Mouse (Mus musculus): Measurements from ENCODE around the gene Spcs1. TPM values are rescaled to one million over a fixed set of nuclear protein-coding genes. Genes with fewer than 3 reads are reported as not detected.

Gene Spcs1
- total RNA-seq (2021): 100 to 1,000 TPM; 176 to 187 TPM

DNA sequence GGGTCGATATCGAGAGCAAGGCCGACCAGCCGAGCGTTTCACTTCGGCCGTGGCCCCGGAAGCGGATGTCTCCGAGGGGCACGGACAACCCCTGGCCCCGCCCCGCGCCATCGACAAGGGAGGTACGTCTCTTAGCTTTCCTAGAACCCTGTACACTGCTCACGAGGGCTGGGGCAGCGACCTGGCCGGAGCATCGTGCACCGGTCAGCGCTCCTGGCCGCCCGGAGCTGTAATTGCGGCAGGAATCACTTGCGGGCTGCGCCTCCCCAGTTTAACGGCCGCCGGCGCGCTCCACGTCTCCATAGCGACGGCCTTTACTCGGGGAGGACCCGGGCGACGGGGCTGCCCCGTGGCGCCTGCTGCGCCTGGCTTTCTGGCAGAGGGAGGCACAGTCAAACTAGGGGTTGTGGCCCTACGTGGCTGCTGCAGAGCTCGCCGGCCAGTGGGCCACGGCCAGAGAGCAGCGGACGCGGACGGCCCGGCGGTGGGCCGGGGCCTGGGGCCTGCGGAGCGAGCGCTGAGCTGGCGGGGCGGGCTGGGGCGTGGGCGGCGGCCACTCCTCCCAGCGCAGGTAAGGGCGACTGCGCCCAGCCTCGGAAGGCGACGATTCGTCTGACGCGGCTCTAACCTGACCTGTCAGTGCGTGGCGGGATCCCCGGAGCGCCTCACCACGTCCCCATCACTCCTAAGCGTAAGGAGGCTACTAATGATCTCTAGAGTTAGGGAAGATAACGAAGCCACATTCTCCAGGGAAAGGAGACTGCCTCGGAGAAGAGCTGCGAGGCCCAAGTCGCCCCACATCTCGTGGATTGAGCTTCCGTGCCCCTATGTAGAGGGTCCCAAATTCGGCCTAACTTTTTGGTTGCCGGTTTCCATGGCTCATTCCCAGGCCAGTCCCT, at the start of gene Spcs1, which contains the start of gene Glt8d1:
Gene Spcs1 (minus strand): TSS at position 366 of the 899 bp plus-strand sequence.
Gene Glt8d1 (plus strand): TSS at position 94 of the 899 bp plus-strand sequence.
- intact Hi-C loops (cut with DNase I): no loop called here
- peak; percentile 74 to 92 for DNase-seq (ENCODE audit: extremely low spot score in 1 of 2, low spot score in 2 of 2)

DNA sequence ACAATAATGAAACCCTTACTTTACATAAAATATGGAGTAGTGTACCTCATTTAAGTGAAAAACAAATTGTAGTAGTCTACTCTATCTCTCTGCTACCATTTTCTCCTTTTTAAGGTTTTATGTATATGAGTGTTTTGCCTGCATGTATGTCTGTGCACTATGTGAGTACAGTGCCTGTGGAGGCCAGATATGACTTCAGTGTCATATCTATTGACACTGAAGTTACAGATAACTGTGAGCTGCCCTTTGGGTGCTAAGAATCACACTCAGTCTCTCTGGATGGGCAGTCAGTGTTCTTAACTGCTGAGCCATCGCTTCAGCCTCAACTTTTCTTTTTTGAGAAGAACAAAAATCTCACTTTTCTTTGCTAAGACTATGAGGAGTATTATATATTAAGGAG, 44.3 kb upstream of the Spcs1 start:
- DNase-seq (ENCODE audit: extremely low spot score in 1 of 2, low spot score in 2 of 2): no peak
- intact Hi-C loops (cut with DNase I): loop anchor here (10.0 kb wide), 1 partner anchor 139 kb away; no protein-coding TSS in a partner anchor

DNA sequence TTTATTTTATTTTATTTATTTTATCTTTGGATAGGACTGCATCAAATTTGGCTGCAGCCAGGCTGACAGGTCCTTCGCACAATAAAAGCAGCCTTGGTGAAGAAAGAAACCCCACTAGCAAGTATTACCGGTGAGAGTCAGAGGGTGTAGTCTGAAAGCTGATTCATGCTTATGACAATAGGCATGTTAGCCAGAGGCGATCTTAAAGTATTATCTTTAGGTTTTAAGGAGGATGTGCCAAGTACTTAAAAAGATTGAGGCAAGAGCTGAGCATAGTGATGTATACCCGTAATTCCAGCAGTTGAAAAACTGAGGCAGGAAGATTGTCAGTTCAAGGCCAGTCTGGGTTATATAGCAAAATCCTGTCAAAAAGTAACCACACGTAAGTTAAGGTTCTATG, 43.8 kb upstream of the Spcs1 start:
- intact Hi-C loops (cut with DNase I): loop anchor here (10.0 kb wide), 1 partner anchor 140 kb away; no protein-coding TSS in a partner anchor

GRCm38 (mm10) chr14:31025785-31026184, 24.3 kb upstream of the Spcs1 start:
- no peak for DNase-seq (ENCODE audit: extremely low spot score in 1 of 2, low spot score in 2 of 2)
- intact Hi-C loops (cut with DNase I): loop anchor here (5.0 kb wide), 1 partner anchor 37 kb away; no protein-coding TSS in a partner anchor

More for the DNA sequence above, 43.8 kb upstream of the Spcs1 start:
- no peak for DNase-seq (ENCODE audit: extremely low spot score in 1 of 2, low spot score in 2 of 2)

- intact Hi-C loops (cut with DNase I): no loop called here
- no peak for DNase-seq (ENCODE audit: extremely low spot score in 1 of 2, low spot score in 2 of 2)
Measured at GRCm38 (mm10) chr14:31022579-31022978, 21.1 kb upstream of the Spcs1 start.

- intact Hi-C loops (cut with DNase I): loop anchor here (10.0 kb wide), 1 partner anchor 165 kb away; no protein-coding TSS in a partner anchor
- peak in 1 of 2 experiments; percentile 89 for DNase-seq (ENCODE audit: extremely low spot score in 1 of 2, low spot score in 2 of 2)
Measured at GRCm38 (mm10) chr14:31019331-31020205, 18.1 kb upstream of the Spcs1 start.

GRCm38 (mm10) chr14:31018860-31019291, 17.4 kb upstream of the Spcs1 start, which contains the start of the genes Pbrm1 and Gnl3:
Gene Pbrm1, plus strand, starts transcription at chr14:31019138.
Gene Gnl3, minus strand, starts transcription at chr14:31019152.
- DNase-seq (ENCODE audit: extremely low spot score in 1 of 2, low spot score in 2 of 2): peak; percentile 97 to 98
- intact Hi-C loops (cut with DNase I): loop anchor here (10.0 kb wide), 1 partner anchor 166 kb away; no protein-coding TSS in a partner anchor

DNA sequence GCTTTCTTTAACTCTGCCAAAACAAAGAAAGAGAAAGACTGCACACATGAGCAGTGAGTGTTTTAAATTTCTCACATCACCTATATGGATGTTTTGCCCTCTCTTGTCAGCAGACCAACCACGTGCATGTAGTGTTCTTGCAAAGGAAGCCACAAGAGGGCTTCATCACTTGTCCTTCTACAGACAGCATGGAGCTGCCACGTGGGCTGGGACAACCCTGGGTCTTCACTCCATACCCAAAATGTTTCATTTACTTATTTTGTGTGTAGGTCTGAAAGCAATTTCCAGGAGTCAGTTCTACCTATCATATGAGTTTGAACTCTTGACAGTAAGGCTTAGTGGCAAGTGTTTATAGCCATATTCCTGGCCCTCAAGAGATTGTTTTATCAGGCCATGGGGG, 16.4 kb upstream of the Spcs1 start:
- DNase-seq (ENCODE audit: extremely low spot score in 1 of 2, low spot score in 2 of 2): no peak
- intact Hi-C loops (cut with DNase I): loop anchor here (10.0 kb wide), 1 partner anchor 167 kb away; no protein-coding TSS in a partner anchor

- DNase-seq (ENCODE audit: extremely low spot score in 1 of 2, low spot score in 2 of 2): no peak
Measured at GRCm38 (mm10) chr14:31016063-31016462, 14.6 kb upstream of the Spcs1 start.

DNA sequence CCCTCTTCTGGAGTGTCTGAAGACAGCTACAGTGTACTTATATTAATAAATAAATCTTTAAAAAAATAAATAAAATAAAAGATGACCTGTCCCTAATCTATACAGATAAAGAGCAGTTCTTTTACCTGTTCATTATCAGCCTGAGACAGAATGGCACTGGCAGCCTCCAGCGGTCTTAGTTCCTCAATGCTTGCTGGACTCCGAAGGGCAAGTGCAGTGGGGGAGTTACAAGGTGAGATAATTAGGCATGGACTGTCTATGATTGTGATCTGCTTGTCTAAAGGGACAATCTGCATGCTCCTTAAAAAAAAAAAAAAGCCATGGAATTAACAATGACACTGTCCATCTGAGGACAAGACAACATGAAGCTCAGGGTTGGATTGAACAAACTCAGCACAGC, 12.5 kb upstream of the Spcs1 start:
- intact Hi-C loops (cut with DNase I): loop anchor here (10.0 kb wide), 1 partner anchor 171 kb away; no protein-coding TSS in a partner anchor
- no peak for DNase-seq (ENCODE audit: extremely low spot score in 1 of 2, low spot score in 2 of 2)

More at GRCm38 (mm10) chr14:31016063-31016462, 14.6 kb upstream of the Spcs1 start:
- intact Hi-C loops (cut with DNase I): loop anchor here (10.0 kb wide), 1 partner anchor 169 kb away; no protein-coding TSS in a partner anchor

DNA sequence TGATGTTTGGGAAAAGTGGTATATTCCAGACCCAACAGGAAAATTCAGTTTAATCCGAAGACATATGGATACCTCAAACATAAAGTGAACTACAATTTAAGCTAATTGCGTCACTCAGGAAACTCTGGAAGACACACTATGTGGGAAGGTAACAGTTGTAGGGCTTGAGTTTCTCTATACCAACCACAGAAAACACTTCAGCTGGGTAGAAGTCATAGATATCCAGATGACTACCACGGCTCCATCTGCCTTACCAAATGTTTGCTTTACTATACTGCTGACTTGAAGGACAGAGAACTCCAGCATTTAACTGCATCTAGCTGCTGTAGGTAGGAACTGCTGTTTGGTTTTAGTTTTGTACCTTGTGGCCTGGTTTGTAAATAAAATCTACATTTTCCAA, 10.1 kb upstream of the Spcs1 start:
- no peak for DNase-seq (ENCODE audit: extremely low spot score in 1 of 2, low spot score in 2 of 2)
- intact Hi-C loops (cut with DNase I): loop anchor here (10.0 kb wide), 1 partner anchor 173 kb away; no protein-coding TSS in a partner anchor

GRCm38 (mm10) chr14:31006779-31007178, 5.3 kb upstream of the Spcs1 start:
- no peak for DNase-seq (ENCODE audit: extremely low spot score in 1 of 2, low spot score in 2 of 2)
- intact Hi-C loops (cut with DNase I): no loop called here

- intact Hi-C loops (cut with DNase I): no loop called here
- DNase-seq (ENCODE audit: extremely low spot score in 1 of 2, low spot score in 2 of 2): no peak
Measured at GRCm38 (mm10) chr14:31004527-31004926, 3.1 kb upstream of the Spcs1 start.

DNA sequence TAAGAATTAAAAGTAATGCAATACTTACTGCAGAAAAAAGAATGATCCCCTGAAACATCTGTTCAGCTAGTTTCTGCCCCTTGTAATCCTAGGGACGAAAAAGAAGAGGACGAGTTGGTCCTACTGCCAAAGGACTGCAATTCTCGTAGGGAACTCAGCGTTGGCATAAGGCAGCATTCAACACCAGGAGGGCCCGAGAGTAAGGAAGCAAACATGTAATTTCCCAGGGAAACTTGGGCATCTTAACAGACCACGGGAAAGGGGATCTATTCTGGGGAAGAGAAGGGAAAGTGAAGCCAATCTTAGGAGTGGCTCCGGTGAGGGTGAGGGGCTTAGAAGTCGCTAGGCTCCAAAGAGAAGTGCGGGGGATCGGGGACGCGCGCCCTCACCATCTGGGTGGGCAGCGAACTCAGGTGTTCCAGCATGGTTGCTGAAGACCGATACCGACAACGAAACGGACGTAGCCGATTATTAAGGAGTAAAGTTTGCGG, 611 bp downstream of the Spcs1 start:
- intact Hi-C loops (cut with DNase I): no loop called here
- DNase-seq (ENCODE audit: extremely low spot score in 1 of 2, low spot score in 2 of 2): no peak

GRCm38 (mm10) chr14:31000356-31000755, 1.1 kb downstream of the Spcs1 start:
- intact Hi-C loops (cut with DNase I): no loop called here
- DNase-seq (ENCODE audit: extremely low spot score in 1 of 2, low spot score in 2 of 2): no peak

DNA sequence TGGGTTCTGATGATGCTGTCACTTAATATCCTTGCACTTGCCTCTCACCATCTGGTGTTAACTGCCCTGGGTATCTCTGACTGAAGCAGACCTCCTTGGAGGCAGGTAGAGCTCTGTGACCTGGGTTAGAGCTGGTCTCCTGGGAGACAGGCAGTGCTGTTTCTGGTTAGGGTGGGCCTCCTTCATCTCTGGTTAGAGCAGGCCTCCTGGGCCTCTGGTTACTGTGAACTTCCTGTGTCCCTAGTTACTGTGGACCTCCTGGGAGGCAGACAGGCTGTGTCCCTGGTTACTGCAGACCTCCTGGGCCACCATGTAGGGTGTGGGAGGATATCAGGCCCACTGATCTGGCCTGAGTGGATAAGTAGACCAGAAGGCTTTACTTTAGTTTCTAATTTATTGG, 5.1 kb downstream of the Spcs1 start:
- intact Hi-C loops (cut with DNase I): no loop called here
- DNase-seq (ENCODE audit: extremely low spot score in 1 of 2, low spot score in 2 of 2): no peak

GRCm38 (mm10) chr14:30976222-30976621, 25.2 kb downstream of the Spcs1 start:
- no peak for DNase-seq (ENCODE audit: extremely low spot score in 1 of 2, low spot score in 2 of 2)
- intact Hi-C loops (cut with DNase I): no loop called here

DNA sequence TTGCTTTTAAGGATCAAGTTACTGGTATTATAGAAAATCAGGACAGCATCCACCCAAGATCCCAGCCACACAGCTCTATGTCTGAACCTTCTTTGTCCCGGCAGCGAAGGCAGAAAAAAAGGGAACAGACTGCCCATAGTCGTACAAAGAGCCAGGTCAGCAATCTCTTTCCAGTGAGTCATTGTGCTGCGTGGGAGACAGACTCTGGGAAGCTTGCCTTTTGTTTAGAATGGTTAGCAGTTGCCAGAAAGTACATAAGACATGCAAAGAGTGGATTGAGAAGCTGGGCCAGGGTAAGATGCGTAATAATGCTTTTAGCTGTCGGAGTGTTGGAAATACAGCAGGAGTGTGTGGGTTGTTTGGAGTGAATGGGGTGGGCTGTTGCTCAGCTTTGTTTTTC, 27.3 kb downstream of the Spcs1 start:
- intact Hi-C loops (cut with DNase I): no loop called here
- DNase-seq (ENCODE audit: extremely low spot score in 1 of 2, low spot score in 2 of 2): peak; percentile 29 to 56

Data from left cerebral cortex, postnatal 10 days (tissue).